Mouse (Mus musculus) spleen, adult 2 months (tissue): ENCODE data around the gene Bcl6.

Experiments
- CTCF ChIP-seq: fragments of 200-500 bp; IDR thresholded peaks from 2 replicates; pipeline ENCODE4 v1.5.1; 2011; ENCODE audit warnings: mild to moderate bottlenecking, inconsistent platforms; ENCODE audit not compliant: insufficient read depth, insufficient read length, insufficient replicate concordance; ENCODE audit errors: extremely low read depth
- POLR2A ChIP-seq: fragments of 200-500 bp; IDR thresholded peaks from 2 replicates; pipeline ENCODE4 v1.6.1; 2011; ENCODE audit warnings: low read depth, low read length, inconsistent platforms

GRCm38 (mm10) chr16:23985467-23985861 lies 3.2 kb downstream of the Bcl6 start:
- TF ChIP-seq POLR2A (no peak), CTCF (no peak)
